Mouse (Mus musculus) liver, embryonic 15.5 days (tissue): ENCODE data around the gene Six4. TPM values are rescaled to one million over a fixed set of nuclear protein-coding genes. Genes with fewer than 3 reads are reported as not detected.
"Not testable (repeated sequence)": the region's sequence is repeated elsewhere in the genome, so short reads cannot be mapped to it uniquely, and the experiment has no call there.

Experiments used
- ATAC-seq: fragments of 200-750 bp; cut with Nextera tagmentation; 2 replicates; pipeline ENCODE4 v1.8.0; 2017; ENCODE audit warnings: moderate number of reproducible peaks, mild to moderate bottlenecking, moderate library complexity; ENCODE audit not compliant: insufficient read depth
- H3K27ac ChIP-seq: fragments of 300-500 bp; sonication (generic); replicated peaks from 2 replicates; pipeline ENCODE4 v1.5.1; 2015; ENCODE audit warnings: mild to moderate bottlenecking, inconsistent platforms
- H3K27me3 ChIP-seq: fragments of 300-500 bp; sonication (generic); 2 replicates; pipeline ENCODE4 v1.6.1; 2015; ENCODE audit warnings: mild to moderate bottlenecking, inconsistent platforms
- H3K36me3 ChIP-seq: fragments of 300-500 bp; sonication (generic); replicated peaks from 2 replicates; pipeline ENCODE4 v1.6.1; 2015; ENCODE audit warnings: moderate library complexity, mild to moderate bottlenecking, inconsistent platforms
- H3K4me1 ChIP-seq: fragments of 300-500 bp; sonication (generic); replicated peaks from 2 replicates; pipeline ENCODE4 v1.6.1; 2015; ENCODE audit warnings: inconsistent platforms
- H3K4me2 ChIP-seq: fragments of 300-500 bp; sonication (generic); 2 replicates; pipeline ENCODE4 v1.6.1; 2015; ENCODE audit warnings: moderate library complexity, mild to moderate bottlenecking, inconsistent platforms
- H3K4me3 ChIP-seq: fragments of 300-500 bp; sonication (generic); replicated peaks from 2 replicates; pipeline ENCODE4 v1.5.1; 2015; ENCODE audit warnings: mild to moderate bottlenecking, inconsistent platforms
- H3K9ac ChIP-seq: fragments of 300-500 bp; sonication (generic); 2 replicates; pipeline ENCODE4 v1.6.1; 2015; ENCODE audit warnings: moderate library complexity, mild to moderate bottlenecking, inconsistent platforms
- H3K9me3 ChIP-seq: fragments of 300-500 bp; sonication (generic); replicated peaks from 2 replicates; pipeline ENCODE4 v1.6.1; 2016; ENCODE audit warnings: inconsistent platforms
- WGBS: fragments of 180-500 bp; shearing (Covaris S2); methylation state at CpG from one replicate; pipeline ENCODE4 v1.1.7; 2015; ENCODE audit warnings: mixed read lengths; ENCODE audit not compliant: insufficient replicate concordance; 5-methylcytosine and 5-hydroxymethylcytosine counted together
- polyA plus RNA-seq: library from polyadenylated mRNA; unstranded; fragments of >200 nt; fragmentation: Nextera tagmentation; extraction: Ambion mirVana; gene quantifications from 2 replicates; pipeline ENCODE4 v1.2.1, GENCODE M21; 2015

Six4 gene
- polyA plus RNA-seq, 1 experiment from 2014 or later, result 0.03 TPM

DNA sequence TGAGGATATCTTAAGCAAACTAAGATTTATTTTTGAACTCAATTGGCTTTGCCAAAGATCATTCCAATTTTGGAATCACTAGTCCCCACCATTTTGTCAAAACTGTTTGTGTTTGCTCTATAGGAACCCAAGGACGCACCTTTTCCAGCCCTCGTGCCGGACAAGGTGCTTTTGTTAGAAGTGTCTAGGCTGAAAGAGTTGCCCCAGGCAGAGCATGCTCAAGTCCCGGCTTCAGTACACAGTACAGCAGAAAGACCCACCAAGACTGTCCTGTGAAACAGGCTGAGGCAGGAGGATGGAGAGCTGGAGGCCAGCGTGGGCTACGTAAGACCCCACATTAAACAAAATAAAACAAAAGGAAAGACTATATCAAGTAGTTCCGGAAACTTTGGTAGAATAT, 26.2 kb downstream of the Six4 start:
- WGBS, result 75% methylated on average over 7 of the region's 7 CpGs
- no peak for ATAC-seq
- H3K4me1 ChIP-seq, result peaks cover 12% of the 10 kb centered on the region

DNA sequence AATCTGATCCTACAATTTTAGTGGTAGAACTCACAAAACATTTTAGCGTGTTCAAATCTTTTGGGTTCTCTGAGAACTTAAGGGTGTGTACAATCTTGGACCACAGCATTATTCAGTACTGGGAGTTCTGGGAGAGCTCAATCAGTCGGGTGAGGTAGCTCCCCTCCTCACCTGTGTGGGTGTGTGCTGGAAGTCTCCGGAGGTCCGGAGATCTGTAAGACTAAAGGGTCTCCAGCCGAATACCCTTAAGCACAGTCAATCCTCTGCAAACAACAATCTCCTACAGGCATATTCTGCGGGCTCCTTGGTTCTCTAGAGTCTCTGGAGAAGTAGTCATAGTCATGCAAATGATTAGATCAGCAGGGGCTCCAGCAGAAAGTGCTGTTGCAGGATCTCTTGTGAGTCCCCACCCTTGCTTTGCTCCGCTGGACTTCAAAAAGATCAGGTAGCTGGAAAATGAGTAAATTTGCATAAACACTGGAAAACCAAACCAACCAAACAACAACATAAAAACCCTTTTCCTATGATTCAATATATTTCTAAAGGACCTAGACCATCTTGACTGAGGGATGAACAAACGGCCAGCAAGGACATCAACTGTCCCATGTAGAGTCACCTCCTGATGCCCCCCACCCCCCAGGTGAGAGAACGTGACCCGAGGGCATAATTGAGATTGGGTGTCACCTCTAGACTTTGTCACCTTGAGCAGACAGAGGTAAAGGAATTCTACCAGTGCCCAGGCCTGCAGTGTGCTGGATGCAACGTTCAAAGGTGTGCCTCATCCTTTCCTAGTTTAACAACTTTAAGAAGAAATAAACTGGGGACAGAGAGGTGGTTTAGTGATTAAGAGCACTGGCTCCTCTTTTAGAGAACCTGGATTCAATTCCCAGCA, 27.3 kb downstream of the Six4 start:
- no peak overlapping the region for H3K4me3 ChIP-seq
- peaks cover 10% of the 10 kb centered on the region for H3K4me1 ChIP-seq
- no peaks in the 10 kb centered on the region for H3K9me3 ChIP-seq
- 32% methylated on average over 11 of the region's 11 CpGs for WGBS
- no peak for ATAC-seq
- no peak overlapping the region for H3K27ac ChIP-seq
- H3K4me2 ChIP-seq, result no peak overlapping the region
- H3K27me3 ChIP-seq, result 0 out of 2 replicates have a peak, but pooled peaks cover 3% of the 10 kb centered on the region
- no peak overlapping the region for H3K9ac ChIP-seq
- no peaks in the 10 kb centered on the region for H3K36me3 ChIP-seq

More for the DNA sequence above, 26.2 kb downstream of the Six4 start:
- H3K9me3 ChIP-seq, result no peaks in the 10 kb centered on the region
- H3K27me3 ChIP-seq, result 0 out of 2 replicates have a peak, but pooled peaks cover 3% of the 10 kb centered on the region
- no peak overlapping the region for H3K4me2 ChIP-seq
- no peaks in the 10 kb centered on the region for H3K36me3 ChIP-seq
- H3K9ac ChIP-seq, result no peak overlapping the region
- H3K4me3 ChIP-seq, result no peak overlapping the region
- no peak overlapping the region for H3K27ac ChIP-seq

DNA sequence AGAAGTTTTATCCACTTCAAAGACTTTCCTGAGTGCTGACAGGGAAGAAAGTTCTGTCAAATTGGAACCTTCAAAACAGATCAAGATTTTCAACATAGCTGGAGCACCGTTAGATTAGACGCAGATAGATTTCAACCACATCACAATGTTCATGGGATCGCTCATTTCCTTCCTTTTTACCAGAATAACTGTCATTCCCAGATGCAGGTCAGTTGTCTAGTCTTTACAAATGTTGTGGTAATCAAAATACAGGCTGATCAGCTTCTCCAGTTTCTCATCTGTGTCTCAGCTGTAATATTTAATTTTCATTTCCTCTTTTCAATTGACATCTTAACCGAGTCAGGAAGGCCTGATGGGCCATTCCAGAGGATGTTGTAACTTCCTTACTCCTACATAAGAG, 29.5 kb downstream of the Six4 start:
- no peaks in the 10 kb centered on the region for H3K9me3 ChIP-seq
- no peak overlapping the region for H3K4me2 ChIP-seq
- ATAC-seq, result no peak
- WGBS, result 28% methylated on average over 4 of the region's 4 CpGs
- H3K4me3 ChIP-seq, result no peak overlapping the region
- H3K36me3 ChIP-seq, result no peaks in the 10 kb centered on the region
- H3K27me3 ChIP-seq, result 0 out of 2 replicates have a peak, but pooled peaks cover 3% of the 10 kb centered on the region
- no peak overlapping the region for H3K9ac ChIP-seq
- no peak overlapping the region for H3K27ac ChIP-seq
- peaks cover 5% of the 10 kb centered on the region for H3K4me1 ChIP-seq

DNA sequence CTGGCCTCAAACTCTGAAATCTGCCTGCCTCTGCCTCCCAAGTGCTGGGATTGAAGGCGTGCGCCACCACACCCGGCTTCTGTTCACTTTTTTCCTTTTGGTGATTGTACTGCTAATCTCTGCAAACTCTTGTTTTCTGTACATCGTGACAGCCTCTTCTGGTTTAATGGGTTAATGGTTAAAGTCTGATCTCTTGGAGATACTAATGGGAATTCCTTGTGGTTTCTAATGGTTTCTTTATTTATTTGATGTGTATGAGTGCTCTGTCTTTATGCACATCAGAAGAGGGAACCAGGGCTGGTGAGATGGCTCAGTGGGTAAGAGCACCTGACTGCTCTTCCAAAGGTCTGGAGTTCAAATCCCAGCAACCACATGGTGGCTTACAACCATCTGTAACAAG, 31.4 kb downstream of the Six4 start:
- H3K9me3 ChIP-seq, H3K27ac ChIP-seq, H3K27me3 ChIP-seq, ATAC-seq, H3K4me1 ChIP-seq, H3K4me3 ChIP-seq, H3K4me2 ChIP-seq, H3K9ac ChIP-seq, H3K36me3 ChIP-seq: not testable (repeated sequence)
- 64% methylated on average over 4 of the region's 4 CpGs for WGBS

DNA sequence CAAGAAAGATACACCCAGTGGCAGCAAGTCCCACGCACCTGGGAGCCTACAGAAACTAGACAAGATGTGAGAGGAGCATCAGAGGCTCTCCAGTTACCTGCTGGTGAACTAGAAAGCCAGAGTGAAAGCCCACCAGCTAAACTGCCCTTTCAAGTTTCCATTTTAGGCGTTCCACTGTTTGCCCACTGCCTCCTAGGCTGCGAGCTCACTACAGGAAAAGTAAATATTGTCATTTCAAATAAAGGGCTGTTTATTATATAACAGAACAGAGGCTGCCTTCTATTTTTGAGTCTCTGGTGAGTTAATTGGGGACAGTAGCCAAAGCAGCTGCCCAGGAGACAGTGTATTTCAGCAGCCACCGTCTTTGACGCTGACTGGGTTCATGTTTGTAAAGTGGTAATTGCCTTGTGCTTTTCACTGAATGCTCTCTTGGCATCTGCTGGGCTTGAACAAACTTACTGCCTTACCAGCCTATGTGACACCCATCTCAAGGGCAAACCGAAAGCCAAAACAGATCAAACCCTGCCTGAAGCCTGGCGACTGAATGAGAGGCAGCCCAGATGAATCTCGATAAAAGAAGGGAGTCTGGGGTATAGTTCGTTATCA, 52.3 kb downstream of the Six4 start:
- Histone ChIP-seq H3K4me2 (no peak overlapping the region), H3K27ac (no peak overlapping the region), H3K9ac (no peak overlapping the region), H3K36me3 (no peaks in the 10 kb centered on the region), H3K4me1 (no peaks in the 10 kb centered on the region), H3K4me3 (no peak overlapping the region), H3K27me3 (peaks cover 31% of the 10 kb centered on the region), H3K9me3 (no peaks in the 10 kb centered on the region)
- ATAC-seq, result no peak
- WGBS, result 47% methylated on average over 9 of the region's 9 CpGs

DNA sequence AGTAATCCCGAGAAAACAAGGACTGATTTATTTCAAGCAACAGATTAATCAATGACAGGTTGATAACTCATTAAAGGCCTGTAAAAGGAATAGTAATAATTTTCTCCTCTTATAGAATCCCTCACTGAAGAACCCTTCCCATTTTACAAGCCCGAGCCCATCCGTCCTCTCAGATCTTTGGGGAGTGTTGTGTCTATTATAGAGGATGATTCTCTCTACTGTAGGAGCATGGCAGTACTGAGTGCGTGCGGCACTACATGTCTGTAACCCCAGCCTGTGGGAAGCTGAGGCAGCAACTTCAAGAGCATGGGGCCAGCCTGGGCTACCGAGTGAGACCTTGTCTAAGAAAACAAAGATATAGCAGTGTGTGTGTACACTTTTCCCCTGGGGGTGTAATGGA, 55.8 kb downstream of the Six4 start:
- 68% methylated on average over 6 of the region's 6 CpGs for WGBS
- no peaks in the 10 kb centered on the region for H3K9me3 ChIP-seq
- no peak overlapping the region for H3K27ac ChIP-seq
- peaks cover 65% of the 10 kb centered on the region for H3K27me3 ChIP-seq
- H3K36me3 ChIP-seq, result no peaks in the 10 kb centered on the region
- no peak for ATAC-seq
- peaks cover 6% of the 10 kb centered on the region for H3K4me1 ChIP-seq
- H3K9ac ChIP-seq, result no peak overlapping the region
- H3K4me2 ChIP-seq, result no peak overlapping the region
- no peak overlapping the region for H3K4me3 ChIP-seq

DNA sequence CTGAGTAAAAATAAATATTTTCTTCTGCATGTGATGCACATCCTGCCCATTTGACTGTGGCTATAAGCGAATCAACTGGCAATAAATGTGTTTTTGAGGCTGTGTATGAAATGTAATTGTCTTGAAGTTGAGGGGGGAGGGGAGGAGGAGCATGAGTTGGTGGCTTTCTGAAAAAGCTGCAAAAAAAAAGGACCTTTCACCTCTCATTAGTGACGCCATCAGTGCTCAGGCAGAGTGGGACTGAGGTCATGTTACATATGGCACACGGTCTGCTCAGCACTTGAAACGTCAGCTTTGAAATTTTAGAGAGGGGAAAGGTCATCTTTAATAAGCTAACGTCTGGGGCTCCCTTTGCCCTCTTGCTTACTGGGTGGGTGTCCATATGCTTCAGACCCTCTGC, 57.8 kb downstream of the Six4 start:
- 22% methylated on average over 5 of the region's 5 CpGs for WGBS

DNA sequence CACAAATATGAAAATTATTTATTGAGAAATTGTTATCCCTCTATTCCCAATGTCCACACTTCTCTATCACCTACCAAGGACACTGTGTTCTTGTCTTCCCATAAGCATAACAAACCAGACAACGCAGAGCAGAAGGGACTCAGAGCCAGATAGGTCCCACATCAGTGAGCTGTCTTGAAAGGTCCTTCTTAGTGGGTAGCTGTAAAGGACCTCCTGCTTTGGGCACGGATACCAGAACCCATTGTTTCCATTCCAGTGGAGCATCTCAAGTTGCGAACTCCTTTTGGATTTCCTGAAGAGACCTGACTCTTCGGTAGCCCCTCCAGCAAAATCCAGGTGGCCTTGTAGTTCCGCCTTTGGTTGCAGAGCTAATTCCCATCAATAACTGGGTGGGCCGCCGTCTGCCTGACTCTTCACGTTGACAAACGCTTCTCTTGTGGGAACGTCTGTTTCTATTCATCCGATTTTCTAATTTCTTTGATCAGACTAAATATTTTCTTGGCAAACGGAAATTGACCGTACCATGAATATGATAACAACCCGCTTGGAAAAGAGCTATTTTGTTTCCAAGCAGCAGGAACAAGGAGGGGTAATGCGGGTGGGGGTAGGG, 58.6 kb downstream of the Six4 start:
- Histone ChIP-seq H3K9ac (no peak overlapping the region), H3K27me3 (peaks cover 88% of the 10 kb centered on the region), H3K27ac (no peak overlapping the region), H3K4me2 (no peak overlapping the region), H3K4me1 (peaks cover 6% of the 10 kb centered on the region), H3K36me3 (no peaks in the 10 kb centered on the region), H3K4me3 (no peak overlapping the region), H3K9me3 (no peaks in the 10 kb centered on the region)
- 19% methylated on average over 15 of the region's 15 CpGs for WGBS
- ATAC-seq, result no peak

More for the DNA sequence above, 57.8 kb downstream of the Six4 start:
- no peak for ATAC-seq
- Histone ChIP-seq H3K9me3 (no peaks in the 10 kb centered on the region), H3K4me3 (no peak overlapping the region), H3K27me3 (peaks cover 82% of the 10 kb centered on the region), H3K9ac (no peak overlapping the region), H3K36me3 (no peaks in the 10 kb centered on the region), H3K4me1 (peaks cover 6% of the 10 kb centered on the region), H3K4me2 (no peak overlapping the region), H3K27ac (no peak overlapping the region)

DNA sequence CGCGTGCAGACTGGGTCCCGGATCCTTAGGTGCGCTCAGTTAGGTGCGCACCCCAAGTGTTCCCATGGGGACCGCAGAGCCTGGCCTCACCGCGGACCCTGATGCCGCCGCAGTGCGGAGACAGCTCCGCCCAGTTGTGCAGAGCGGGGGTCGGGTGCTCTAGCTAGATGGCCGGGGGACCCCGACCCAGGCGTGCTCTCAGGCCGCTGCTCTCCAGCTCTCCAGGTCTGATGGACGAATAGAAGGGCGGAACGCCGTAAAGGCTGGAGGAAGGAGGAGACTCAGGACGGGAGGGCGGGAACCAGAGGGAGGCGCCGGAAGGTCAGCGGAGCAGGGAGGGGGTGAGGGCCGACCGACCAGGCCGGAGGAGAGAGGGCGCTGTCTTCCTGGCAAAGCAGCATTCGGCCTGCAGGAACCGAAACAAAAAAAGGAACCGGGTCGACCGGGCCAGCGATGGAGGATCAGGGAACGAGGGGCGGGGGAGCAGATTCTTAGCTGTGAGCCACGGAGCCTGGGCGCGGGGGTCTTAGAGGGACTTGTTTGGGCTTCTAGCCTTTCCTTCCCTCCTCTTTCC, 59.5 kb downstream of the Six4 start, which contains the start of gene Six1:
Gene Six1, minus strand, starts transcription at position 220 of the 574 bp plus-strand sequence.
- no peaks in the 10 kb centered on the region for H3K36me3 ChIP-seq
- no peak within 1 kb of the TSS for H3K9ac ChIP-seq
- H3K4me2 ChIP-seq, result peak within 1 kb of the TSS; percentile 73
- H3K9me3 ChIP-seq, result no peaks in the 10 kb centered on the region
- peaks cover 6% of the 10 kb centered on the region for H3K4me1 ChIP-seq
- under 1% methylated on average over 42 of the region's 42 CpGs for WGBS
- H3K4me3 ChIP-seq, result peak within 1 kb of the TSS; percentile 53
- ATAC-seq, result peak; percentile 54; the same call in 1 of the 2 replicates
- no peak within 1 kb of the TSS for H3K27ac ChIP-seq
- peaks cover 98% of the 10 kb centered on the region for H3K27me3 ChIP-seq

DNA sequence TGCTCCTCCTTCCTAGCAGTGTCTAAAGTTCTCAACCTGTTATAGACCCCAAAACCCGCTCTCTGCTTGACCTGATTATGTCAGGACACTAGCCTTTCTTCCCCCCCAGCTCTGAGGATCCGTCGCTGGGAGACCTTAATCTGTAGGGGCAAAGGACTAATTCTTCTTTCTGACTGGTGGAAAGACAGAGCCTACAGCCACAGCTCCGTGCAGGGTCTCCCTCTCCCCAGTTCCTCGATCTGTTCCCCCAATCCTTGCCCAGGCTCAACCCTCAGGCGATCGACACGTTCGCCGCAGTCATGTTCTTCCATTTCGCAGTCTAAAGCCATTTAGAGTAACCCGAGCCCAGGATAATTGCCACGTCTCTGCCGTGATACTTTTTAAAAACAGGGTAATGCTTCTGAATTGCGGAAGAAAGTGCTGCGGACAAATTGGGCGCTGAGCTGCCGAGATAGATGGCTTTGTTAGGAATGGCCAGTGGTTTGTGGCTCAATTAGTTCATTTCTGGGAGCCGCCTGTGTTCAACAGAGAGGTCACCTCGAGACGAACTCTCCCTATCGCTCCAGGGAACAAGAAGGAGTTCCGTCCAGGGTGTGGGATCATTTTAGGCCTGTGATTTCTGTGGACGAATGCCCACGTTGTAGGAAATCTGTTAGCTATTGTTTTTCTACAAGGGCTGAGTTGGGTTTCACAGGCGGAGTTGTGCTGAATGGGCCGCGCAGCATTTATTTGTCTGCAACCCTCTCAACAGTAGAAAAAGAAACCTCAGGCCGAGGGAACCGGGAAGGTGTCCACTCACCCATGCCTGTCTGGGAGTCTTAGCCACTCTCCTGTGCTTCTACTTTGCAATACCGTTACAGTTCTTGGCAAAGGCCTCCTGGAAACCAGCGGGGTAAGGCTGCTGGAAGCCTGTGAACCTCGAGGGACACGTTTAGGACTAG, 60.3 kb downstream of the Six4 start:
- Histone ChIP-seq H3K4me3 (peak overlapping the region; percentile 53), H3K27ac (no peak overlapping the region), H3K36me3 (no peaks in the 10 kb centered on the region), H3K27me3 (peaks cover 99% of the 10 kb centered on the region), H3K4me1 (peaks cover 6% of the 10 kb centered on the region), H3K4me2 (peak overlapping the region; percentile 73), H3K9me3 (no peaks in the 10 kb centered on the region), H3K9ac (no peak overlapping the region)
- 2% methylated on average over 34 of the region's 34 CpGs for WGBS
- no peak for ATAC-seq
